Mouse (Mus musculus) lung, postnatal 0 days (tissue): Measurements from ENCODE around the gene I830077J02Rik.

Experiments
- CTCF ChIP-seq: IDR thresholded peaks from 2 replicates; pipeline ENCODE4 v1.5.1; 2016; ENCODE audit warnings: antibody characterized with exemption, mild to moderate bottlenecking
- EP300 ChIP-seq: IDR thresholded peaks from 2 replicates; pipeline ENCODE4 v1.6.1; 2016; ENCODE audit warnings: antibody characterized with exemption, mild to moderate bottlenecking, control low read depth

- TF ChIP-seq CTCF (no peak), EP300 (no peak)
Observed at GRCm38 (mm10) chr3:105908976-105909375, 23.5 kb downstream of the I830077J02Rik start.
